Comparison of ENCODE assay signal across 13 mouse cellular contexts in genomic region chr5:96176121-96176520, GRCm38 (mm10). TPM values are rescaled to one million over a fixed set of nuclear protein-coding genes. Genes with fewer than 3 reads are reported as not detected.
DNase-seq lines count a peak whose midpoint lies in the region; ATAC-seq and TF ChIP-seq lines count a peak whose summit lies in the region.
"Had no signal": no experiment of that assay in that cellular context is flagged by ENCODE, and none has a peak within 500 bp of the region (broad histone marks: within the 10 kb centered on the region; RNA-seq: fewer than 3 reads in every experiment).

No protein-coding gene starts in this region.

- H3K36me3 ChIP-seq in embryonic facial prominence, embryonic 11.5 days (replicated peaks; ENCODE audit: control insufficient read depth, insufficient read depth, low read depth, low read length), result no peaks in the 10 kb centered on the region
- no peaks in the 10 kb centered on the region for H3K36me3 ChIP-seq in lung, embryonic 15.5 days
- H3K36me3 ChIP-seq: heart, embryonic 13.5 days; midbrain, embryonic 10.5 days had no signal

- no peak for DNase-seq in gastrocnemius, adult 2 months
- DNase-seq in gastrocnemius, postnatal 36 days, result no peak
- no peak for DNase-seq in layer of hippocampus, adult 2 months (ENCODE audit: low spot score in 2 of 2)
- no peak for DNase-seq in layer of hippocampus, adult 18-20 months (ENCODE audit: low spot score in 2 of 2)
- DNase-seq in embryonic facial prominence, embryonic 11.5 days (ENCODE audit: low spot score), result peak; percentile 54
- no peak for DNase-seq in urinary bladder, adult 2 months (ENCODE audit: low spot score)
- DNase-seq in right cerebral cortex, postnatal 14 days, result no peak
- DNase-seq: cerebellum, postnatal 25 days; spleen, adult 18-20 months had no signal

- H3K9me3 ChIP-seq in embryonic facial prominence, embryonic 11.5 days (replicated peaks; ENCODE audit: control insufficient read depth, low read length), result no peaks in the 10 kb centered on the region
- H3K9me3 ChIP-seq in lung, embryonic 15.5 days, result no peaks in the 10 kb centered on the region
- H3K9me3 ChIP-seq: heart, embryonic 13.5 days; midbrain, embryonic 10.5 days had no signal

- no peak overlapping the region for H3K9ac ChIP-seq in embryonic facial prominence, embryonic 11.5 days (replicated peaks; ENCODE audit: low read length)
- H3K9ac ChIP-seq in lung, embryonic 15.5 days, result no peak overlapping the region
- H3K9ac ChIP-seq: heart, embryonic 13.5 days had no signal

- no peak for TF ChIP-seq CTCF in gastrocnemius, adult 2 months (IDR thresholded peaks at IDR 0.05)
- TF ChIP-seq CTCF in layer of hippocampus, adult 2 months (conservative IDR thresholded peaks at IDR 0.05), result no peak

- H3K27ac ChIP-seq in gastrocnemius, adult 2 months, result peak overlapping the region; percentile 65
- peak overlapping the region; percentile 53; the same call in 1 of the 2 replicates for H3K27ac ChIP-seq in layer of hippocampus, adult 2 months
- H3K27ac ChIP-seq in embryonic facial prominence, embryonic 11.5 days (replicated peaks; ENCODE audit: low read depth, low read length), result no peak overlapping the region
- H3K27ac ChIP-seq in lung, embryonic 15.5 days, result no peak overlapping the region
- H3K27ac ChIP-seq: heart, embryonic 13.5 days; midbrain, embryonic 10.5 days had no signal

- H3K4me1 ChIP-seq in embryonic facial prominence, embryonic 11.5 days (ENCODE audit: control insufficient read depth, insufficient read depth, low read length), result no peaks in the 10 kb centered on the region
- H3K4me1 ChIP-seq in lung, embryonic 15.5 days, result no peaks in the 10 kb centered on the region
- H3K4me1 ChIP-seq: heart, embryonic 13.5 days; midbrain, embryonic 10.5 days had no signal

- intact Hi-C loops in gastrocnemius, adult 2 months (cut with DNase I), result no loop called here
- intact Hi-C loops in gastrocnemius, postnatal 36 days (cut with DNase I), result loop anchor here (5.0 kb wide), 1 partner anchor 536 kb away; no protein-coding TSS in a partner anchor

- no peak overlapping the region; the same call in 1 of the 2 replicates for H3K4me2 ChIP-seq in embryonic facial prominence, embryonic 11.5 days (ENCODE audit: low read depth, low read length)
- peak overlapping the region; percentile 35 for H3K4me2 ChIP-seq in lung, embryonic 15.5 days
- H3K4me2 ChIP-seq: heart, embryonic 13.5 days; liver, embryonic 11.5 days had no signal

- H3K27me3 ChIP-seq in embryonic facial prominence, embryonic 11.5 days (ENCODE audit: control insufficient read depth, insufficient read depth, low read length), result no peaks in the 10 kb centered on the region
- H3K27me3 ChIP-seq in lung, embryonic 15.5 days, result no peaks in the 10 kb centered on the region
- H3K27me3 ChIP-seq: heart, embryonic 13.5 days had no signal

- no peak; the same call in 1 of the 2 replicates for ATAC-seq in embryonic facial prominence, embryonic 11.5 days (replicated peaks; ENCODE audit: insufficient number of reproducible peaks, low FRiP score, low TSS enrichment, low read depth)
- ATAC-seq in lung, embryonic 15.5 days (ENCODE audit: borderline replicate concordance, extremely low read depth, low FRiP score, low TSS enrichment), result no peak

- WGBS in embryonic facial prominence, embryonic 11.5 days, result 38% methylated on average over 9 of the region's 9 CpGs
- 37% methylated on average over 9 of the region's 9 CpGs for WGBS in lung, embryonic 15.5 days

- H3K4me3 ChIP-seq in gastrocnemius, adult 2 months, result peak overlapping the region; percentile 60
- H3K4me3 ChIP-seq in layer of hippocampus, adult 2 months, result peak overlapping the region; percentile 35
- H3K4me3 ChIP-seq in embryonic facial prominence, embryonic 11.5 days (ENCODE audit: low read depth, low read length), result no peak overlapping the region
- H3K4me3 ChIP-seq in lung, embryonic 15.5 days, result peak overlapping the region; percentile 14; the same call in 1 of the 2 replicates
- H3K4me3 ChIP-seq: heart, embryonic 13.5 days; midbrain, embryonic 10.5 days had no signal

RNA-seq across cellular contexts. Expression of gene Cnot6l, which starts 12.2 kb away (rescaled TPM):
- 10 to 100 TPM; 27.9 to 33.4 TPM for total RNA-seq in gastrocnemius, adult 2 months (2021)
- total RNA-seq in gastrocnemius, postnatal 36 days (2021), result 10 to 100 TPM; 25.9 to 33.5 TPM
- total RNA-seq in layer of hippocampus, adult 2 months (2021), result 10 to 100 TPM; 70.7 to 77.9 TPM
- total RNA-seq in layer of hippocampus, adult 18-20 months (2021), result 10 to 100 TPM; 70.1 to 80.2 TPM
- 13.7 and 13.8 TPM in 2 replicates for polyA plus RNA-seq in embryonic facial prominence, embryonic 11.5 days (2014; fragmentation: Nextera tagmentation; extraction: Ambion mirVana)
- 22.9 and 23.4 TPM in 2 replicates for polyA plus RNA-seq in lung, embryonic 15.5 days (2015; fragmentation: Nextera tagmentation; extraction: Ambion mirVana)
- polyA plus RNA-seq in urinary bladder, adult 2 months (2012; rRNA removed), result 11.3 and 13.7 TPM in 2 replicates

RNA-seq across cellular contexts. Expression of gene Mrpl1, which starts 33.2 kb away (rescaled TPM):
- 10 to 100 TPM; 22.6 to 28.4 TPM for total RNA-seq in gastrocnemius, adult 2 months (2021)
- total RNA-seq in gastrocnemius, postnatal 36 days (2021), result 10 to 100 TPM; 24.5 to 25.2 TPM
- 10 to 100 TPM; 15.8 to 17.4 TPM for total RNA-seq in layer of hippocampus, adult 2 months (2021)
- 10 to 100 TPM; 14.4 to 14.9 TPM for total RNA-seq in layer of hippocampus, adult 18-20 months (2021)
- polyA plus RNA-seq in embryonic facial prominence, embryonic 11.5 days (2014; fragmentation: Nextera tagmentation; extraction: Ambion mirVana), result 26.5 and 29.7 TPM in 2 replicates
- polyA plus RNA-seq in lung, embryonic 15.5 days (2015; fragmentation: Nextera tagmentation; extraction: Ambion mirVana), result 18.6 and 19.6 TPM in 2 replicates
- 10.4 and 11.5 TPM in 2 replicates for polyA plus RNA-seq in urinary bladder, adult 2 months (2012; rRNA removed)

Comparison
In these comparisons a context has a peak if more than half of its experiments do, and no peak if none do; other contexts are left out.
1. H3K27ac ChIP-seq: peak in gastrocnemius, adult 2 months (single experiment) and layer of hippocampus, adult 2 months (single experiment); none in embryonic facial prominence, embryonic 11.5 days (single experiment) and lung, embryonic 15.5 days (single experiment).